Mouse (Mus musculus): ENCODE data around the gene Plpp7. TPM values are rescaled to one million over a fixed set of nuclear protein-coding genes. Genes with fewer than 3 reads are reported as not detected.

Plpp7 gene
- polyA plus RNA-seq, 1 experiment from 2014 or later: 4.4 TPM

DNA sequence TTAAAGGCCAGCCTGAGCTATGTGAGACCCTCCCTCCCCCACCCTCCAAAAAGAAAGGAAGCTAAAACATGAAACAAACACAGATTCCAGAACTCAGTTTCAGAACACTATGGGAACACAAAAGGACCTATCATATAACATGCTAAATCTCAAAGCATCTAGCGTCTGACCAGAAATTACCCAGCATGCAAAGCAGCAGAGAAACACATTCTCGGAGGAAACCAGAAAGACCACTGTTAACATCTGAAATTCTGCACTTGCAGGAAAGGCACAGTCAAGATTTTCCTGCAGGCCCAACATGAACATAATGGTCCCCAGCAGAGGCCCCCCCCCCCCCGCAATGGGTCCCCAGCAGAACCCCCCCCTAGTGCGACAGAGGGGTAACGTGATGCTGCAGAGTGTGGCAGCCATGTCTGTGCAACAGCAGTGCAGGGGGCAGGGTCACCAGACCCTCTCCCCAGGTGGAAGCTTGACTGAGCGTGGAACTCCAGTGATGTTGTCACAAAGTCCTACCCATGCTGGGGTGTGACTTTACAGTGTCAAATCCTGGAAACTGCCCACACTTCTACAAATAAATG lies 35.0 kb upstream of the Plpp7 start:
- H3K4me3 ChIP-seq (replicated peaks): no peak overlapping the region
- 0 out of 2 replicates have a peak, but pooled peaks cover 2% of the 10 kb centered on the region for H3K4me1 ChIP-seq
- no peak overlapping the region for H3K4me2 ChIP-seq
- H3K9ac ChIP-seq: no peak overlapping the region
- WGBS: 62% methylated on average over 6 of the region's 6 CpGs
- no peaks in the 10 kb centered on the region for H3K36me3 ChIP-seq
- no peak overlapping the region for H3K27ac ChIP-seq
- no peaks in the 10 kb centered on the region for H3K9me3 ChIP-seq
- H3K27me3 ChIP-seq (replicated peaks): no peaks in the 10 kb centered on the region
- no peak for ATAC-seq (ENCODE audit: insufficient read depth, low FRiP score, low read depth)

GRCm38 (mm10) chr2:32061189-32061588 lies 34.1 kb upstream of the Plpp7 start:
- Histone ChIP-seq H3K9me3 (no peaks in the 10 kb centered on the region), H3K27ac (no peak overlapping the region), H3K4me2 (no peak overlapping the region), H3K9ac (no peak overlapping the region), H3K4me3 (replicated peaks) (no peak overlapping the region), H3K27me3 (replicated peaks) (no peaks in the 10 kb centered on the region), H3K4me1 (0 out of 2 replicates have a peak, but pooled peaks cover 2% of the 10 kb centered on the region), H3K36me3 (no peaks in the 10 kb centered on the region)
- ATAC-seq (ENCODE audit: insufficient read depth, low FRiP score, low read depth): no peak; the same call in 1 of the 2 replicates
- 52% methylated on average over 2 of the region's 2 CpGs for WGBS

- H3K4me3 ChIP-seq (replicated peaks): no peak overlapping the region
- H3K4me2 ChIP-seq: no peak overlapping the region
- WGBS: 53% methylated on average over 12 of the region's 12 CpGs
- no peaks in the 10 kb centered on the region for H3K27me3 ChIP-seq (replicated peaks)
- no peaks in the 10 kb centered on the region for H3K36me3 ChIP-seq
- H3K9ac ChIP-seq: no peak overlapping the region
- 0 out of 2 replicates have a peak, but pooled peaks cover 2% of the 10 kb centered on the region for H3K4me1 ChIP-seq
- no peaks in the 10 kb centered on the region for H3K9me3 ChIP-seq
- H3K27ac ChIP-seq: 0 out of 2 replicates have a peak overlapping the region, but pooled peaks have one; percentile 13
- ATAC-seq (ENCODE audit: insufficient read depth, low FRiP score, low read depth): no peak
These were observed 33.4 kb upstream of the Plpp7 start for GRCm38 (mm10) chr2:32061722-32062505.

DNA sequence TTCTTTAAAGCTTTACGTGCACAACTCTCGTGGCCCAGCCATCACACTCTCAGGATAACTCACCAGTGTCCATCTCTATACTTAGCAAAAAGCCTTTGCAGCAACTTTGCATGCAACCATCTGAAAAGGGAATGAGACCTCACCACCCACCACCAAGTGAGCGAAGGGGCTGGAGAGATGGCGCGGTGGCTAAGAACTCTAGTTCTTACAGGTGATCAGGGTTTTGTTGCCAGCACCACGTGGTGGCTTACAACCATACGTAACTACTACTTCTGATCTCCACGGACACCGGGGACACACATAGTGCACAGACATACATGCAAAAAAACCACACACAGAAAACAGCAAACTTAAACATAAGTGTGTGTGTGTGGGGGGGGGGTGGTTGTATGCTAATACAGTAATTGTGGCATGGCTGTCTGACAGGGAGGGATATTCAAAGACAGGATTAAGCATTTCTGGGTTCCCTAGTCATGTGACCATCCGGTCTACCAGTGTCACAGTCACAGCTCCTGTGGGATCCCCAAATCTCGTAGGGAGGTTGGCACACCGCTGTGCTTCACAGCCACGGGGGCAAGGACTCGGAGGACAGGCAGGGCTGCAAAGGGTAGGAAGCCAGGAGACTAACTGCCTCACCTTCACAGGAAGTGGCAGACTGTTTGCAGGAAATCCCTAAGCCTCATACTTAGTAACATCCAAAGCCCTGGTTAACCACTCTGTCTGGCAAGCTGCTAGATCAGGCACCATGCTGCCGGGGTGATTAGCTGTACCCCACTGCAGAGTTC lies 32.5 kb upstream of the Plpp7 start:
- Histone ChIP-seq H3K27me3 (replicated peaks) (no peaks in the 10 kb centered on the region; the same call in 1 of the 2 replicates), H3K36me3 (no peaks in the 10 kb centered on the region), H3K27ac (no peak overlapping the region), H3K4me3 (replicated peaks) (no peak overlapping the region), H3K4me2 (no peak overlapping the region), H3K4me1 (0 out of 2 replicates have a peak, but pooled peaks cover 2% of the 10 kb centered on the region), H3K9ac (no peak overlapping the region), H3K9me3 (no peaks in the 10 kb centered on the region)
- ATAC-seq (ENCODE audit: insufficient read depth, low FRiP score, low read depth): no peak
- WGBS: 83% methylated on average over 15 of the region's 15 CpGs

- H3K36me3 ChIP-seq: no peaks in the 10 kb centered on the region
- ATAC-seq (ENCODE audit: insufficient read depth, low FRiP score, low read depth): no peak
- no peaks in the 10 kb centered on the region; the same call in 1 of the 2 replicates for H3K27me3 ChIP-seq (replicated peaks)
- no peak overlapping the region for H3K4me3 ChIP-seq (replicated peaks)
- WGBS: 75% methylated on average over 7 of the region's 7 CpGs
- H3K27ac ChIP-seq: no peak overlapping the region
- no peak overlapping the region for H3K9ac ChIP-seq
- 0 out of 2 replicates have a peak, but pooled peaks cover 2% of the 10 kb centered on the region for H3K4me1 ChIP-seq
- H3K4me2 ChIP-seq: no peak overlapping the region
- H3K9me3 ChIP-seq: no peaks in the 10 kb centered on the region
These were observed 31.7 kb upstream of the Plpp7 start for GRCm38 (mm10) chr2:32063451-32064151.

DNA sequence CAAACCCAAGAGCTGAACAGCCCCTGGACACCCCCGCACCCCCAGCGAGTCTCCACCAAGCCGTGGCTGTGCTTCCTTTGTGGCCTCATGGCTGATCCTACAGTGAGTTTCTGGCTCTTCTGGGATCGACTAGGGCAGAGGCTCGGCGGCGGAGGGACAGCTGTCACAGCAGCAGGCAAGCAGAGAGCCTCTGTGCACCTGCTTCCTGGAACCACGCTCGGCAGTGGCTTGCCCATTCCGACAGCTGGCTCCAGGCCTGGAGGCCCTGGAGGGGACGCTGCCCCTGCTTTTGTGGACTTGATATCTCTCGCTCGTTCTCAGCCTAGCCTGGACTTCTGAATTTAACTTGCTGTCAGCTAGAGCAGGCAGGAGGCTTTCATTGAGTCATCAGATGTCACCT lies 30.4 kb upstream of the Plpp7 start:
- Histone ChIP-seq H3K4me2 (no peak overlapping the region), H3K36me3 (no peaks in the 10 kb centered on the region), H3K27ac (no peak overlapping the region), H3K27me3 (replicated peaks) (no peaks in the 10 kb centered on the region; the same call in 1 of the 2 replicates), H3K9ac (no peak overlapping the region), H3K4me1 (0 out of 2 replicates have a peak, but pooled peaks cover 2% of the 10 kb centered on the region), H3K9me3 (no peaks in the 10 kb centered on the region), H3K4me3 (replicated peaks) (no peak overlapping the region)
- no peak for ATAC-seq (ENCODE audit: insufficient read depth, low FRiP score, low read depth)
- WGBS: 54% methylated on average over 13 of the region's 13 CpGs

GRCm38 (mm10) chr2:32065371-32065791 lies 29.9 kb upstream of the Plpp7 start:
- Histone ChIP-seq H3K9ac (no peak overlapping the region), H3K4me1 (0 out of 2 replicates have a peak, but pooled peaks cover 2% of the 10 kb centered on the region), H3K4me3 (replicated peaks) (no peak overlapping the region), H3K36me3 (no peaks in the 10 kb centered on the region), H3K9me3 (no peaks in the 10 kb centered on the region), H3K27me3 (replicated peaks) (no peaks in the 10 kb centered on the region; the same call in 1 of the 2 replicates), H3K4me2 (no peak overlapping the region), H3K27ac (no peak overlapping the region)
- ATAC-seq (ENCODE audit: insufficient read depth, low FRiP score, low read depth): no peak
- WGBS: 74% methylated on average over 5 of the region's 5 CpGs

DNA sequence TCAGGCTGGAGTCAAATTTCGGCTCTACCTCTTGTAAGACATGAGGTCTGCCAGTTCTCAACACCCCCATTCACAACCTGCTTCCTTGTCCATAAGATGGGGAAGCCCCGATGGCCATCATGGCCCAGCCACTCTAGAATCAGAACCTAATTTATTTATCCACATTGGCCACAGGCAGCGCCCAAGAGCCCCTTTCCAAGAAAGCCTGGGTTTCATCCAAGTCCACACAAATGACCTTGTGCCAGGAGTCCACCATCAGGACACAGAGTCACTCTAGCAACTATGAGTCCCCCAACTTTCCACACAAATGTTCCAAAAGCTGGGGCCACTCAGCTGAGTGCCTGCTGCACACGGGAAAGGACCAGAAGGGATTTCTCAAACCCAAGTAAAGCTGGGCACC lies 29.3 kb upstream of the Plpp7 start:
- 76% methylated on average over 4 of the region's 4 CpGs for WGBS
- ATAC-seq (ENCODE audit: insufficient read depth, low FRiP score, low read depth): no peak
- Histone ChIP-seq H3K4me1 (0 out of 2 replicates have a peak, but pooled peaks cover 2% of the 10 kb centered on the region), H3K36me3 (no peaks in the 10 kb centered on the region), H3K4me3 (replicated peaks) (no peak overlapping the region), H3K9ac (no peak overlapping the region), H3K27ac (no peak overlapping the region), H3K9me3 (no peaks in the 10 kb centered on the region), H3K27me3 (replicated peaks) (no peaks in the 10 kb centered on the region; the same call in 1 of the 2 replicates), H3K4me2 (no peak overlapping the region)

GRCm38 (mm10) chr2:32068811-32069607 lies 26.3 kb upstream of the Plpp7 start:
- Histone ChIP-seq H3K27ac (no peak overlapping the region), H3K4me3 (replicated peaks) (no peak overlapping the region), H3K4me2 (0 out of 2 replicates have a peak overlapping the region, but pooled peaks have one; percentile 2), H3K27me3 (replicated peaks) (no peaks in the 10 kb centered on the region; the same call in 1 of the 2 replicates), H3K4me1 (no peaks in the 10 kb centered on the region), H3K36me3 (no peaks in the 10 kb centered on the region), H3K9me3 (no peaks in the 10 kb centered on the region), H3K9ac (no peak overlapping the region)
- whole genome bisulfite sequencing: 50% methylated on average over 31 of the region's 31 CpGs
- no peak for ATAC-seq (ENCODE audit: insufficient read depth, low FRiP score, low read depth)

DNA sequence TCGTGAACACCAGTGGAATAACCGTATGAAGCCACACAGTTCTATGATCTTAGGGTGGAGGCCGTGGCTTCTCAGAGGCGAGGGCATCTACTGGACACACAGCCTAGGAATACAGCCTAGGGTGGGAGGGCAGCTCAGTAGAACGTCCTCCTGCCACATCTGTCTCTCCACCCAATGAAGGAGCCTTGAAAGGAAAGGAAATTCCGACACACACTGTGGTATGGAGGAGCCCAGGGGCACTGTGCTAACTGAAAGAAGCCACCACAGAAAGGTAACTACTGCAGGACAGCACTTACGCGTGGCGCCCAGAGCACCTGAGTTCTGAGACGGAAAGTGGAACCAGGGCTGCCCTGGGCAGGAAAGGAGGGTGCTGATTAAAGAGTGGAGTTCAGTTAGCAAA lies 24.6 kb upstream of the Plpp7 start:
- 90% methylated on average over 10 of the region's 10 CpGs for WGBS
- Histone ChIP-seq H3K4me1 (no peaks in the 10 kb centered on the region), H3K9me3 (no peaks in the 10 kb centered on the region), H3K4me3 (replicated peaks) (no peak overlapping the region), H3K9ac (no peak overlapping the region), H3K27me3 (replicated peaks) (no peaks in the 10 kb centered on the region; the same call in 1 of the 2 replicates), H3K27ac (no peak overlapping the region), H3K4me2 (no peak overlapping the region), H3K36me3 (no peaks in the 10 kb centered on the region)
- ATAC-seq (ENCODE audit: insufficient read depth, low FRiP score, low read depth): no peak

All from stomach, embryonic 15.5 days (tissue).